Mouse (Mus musculus) neural tube, embryonic 10.5 days (tissue): ENCODE measurements at regions not wholly inside any gene's neighbourhood (a gene's known extent, or its start where the extent isn't known, plus 50 kb on each side); places are given as distances from the start of the nearest gene placed in this dataset.

Source experiments
- DNase-seq: peaks from one replicate; pipeline ENCODE4 v3.0.0-alpha.2; 2017; ENCODE audit warnings: low spot score; ENCODE audit errors: extremely low spot score

- no peak for DNase-seq
Observed at GRCm38 (mm10) chr10:17418227-17418685, 304.8 kb upstream of the Cited2 start.

GRCm38 (mm10) chr10:17423584-17424278 is 299.3 kb upstream of the Cited2 start:
- DNase-seq: no peak

GRCm38 (mm10) chr10:17426197-17426596 is 296.8 kb upstream of the Cited2 start:
- DNase-seq: no peak

- DNase-seq: no peak
Observed at GRCm38 (mm10) chr10:17427316-17427715, 295.7 kb upstream of the Cited2 start.

GRCm38 (mm10) chr10:17428315-17428714 is 294.7 kb upstream of the Cited2 start:
- no peak for DNase-seq

GRCm38 (mm10) chr10:17431068-17431467 is 291.9 kb upstream of the Cited2 start:
- DNase-seq: no peak

GRCm38 (mm10) chr10:17434098-17434497 is 288.9 kb upstream of the Cited2 start:
- DNase-seq: no peak

- no peak for DNase-seq
Observed at GRCm38 (mm10) chr10:17450240-17450639, 272.8 kb upstream of the Cited2 start.

- no peak for DNase-seq
Observed at GRCm38 (mm10) chr10:17470880-17471279, 252.1 kb upstream of the Cited2 start.

- peak; percentile 36 for DNase-seq
Observed at GRCm38 (mm10) chr10:17472536-17472935, 250.5 kb upstream of the Cited2 start.

- DNase-seq: no peak
Observed at GRCm38 (mm10) chr10:17475976-17476375, 247.0 kb upstream of the Cited2 start.

GRCm38 (mm10) chr10:17476720-17477119 is 246.3 kb upstream of the Cited2 start:
- no peak for DNase-seq

GRCm38 (mm10) chr10:17478761-17479632 is 244.0 kb upstream of the Cited2 start:
- DNase-seq: peak; percentile 59

- DNase-seq: no peak
Observed at GRCm38 (mm10) chr10:17482751-17483150, 240.3 kb upstream of the Cited2 start.

GRCm38 (mm10) chr10:17485049-17485449 is 238.0 kb upstream of the Cited2 start:
- DNase-seq: no peak

- DNase-seq: no peak
Observed at GRCm38 (mm10) chr10:17485515-17485914, 237.5 kb upstream of the Cited2 start.

GRCm38 (mm10) chr10:17486011-17486410 is 237.0 kb upstream of the Cited2 start:
- no peak for DNase-seq

- no peak for DNase-seq
Observed at GRCm38 (mm10) chr10:17487460-17487859, 235.6 kb upstream of the Cited2 start.

GRCm38 (mm10) chr10:17491611-17492305 is 231.3 kb upstream of the Cited2 start:
- no peak for DNase-seq

- DNase-seq: no peak
Observed at GRCm38 (mm10) chr10:17493137-17493536, 229.9 kb upstream of the Cited2 start.

GRCm38 (mm10) chr10:17496831-17497230 is 226.2 kb upstream of the Cited2 start:
- no peak for DNase-seq
